Mouse (Mus musculus): ENCODE measurements around the gene Lrrtm1. TPM values are rescaled to one million over a fixed set of nuclear protein-coding genes. Genes with fewer than 3 reads are reported as not detected.

The Lrrtm1 gene
- polyA plus RNA-seq (2014; fragmentation: Nextera tagmentation; extraction: Ambion mirVana), result 48.6 and 48.9 TPM in 2 replicates

DNA sequence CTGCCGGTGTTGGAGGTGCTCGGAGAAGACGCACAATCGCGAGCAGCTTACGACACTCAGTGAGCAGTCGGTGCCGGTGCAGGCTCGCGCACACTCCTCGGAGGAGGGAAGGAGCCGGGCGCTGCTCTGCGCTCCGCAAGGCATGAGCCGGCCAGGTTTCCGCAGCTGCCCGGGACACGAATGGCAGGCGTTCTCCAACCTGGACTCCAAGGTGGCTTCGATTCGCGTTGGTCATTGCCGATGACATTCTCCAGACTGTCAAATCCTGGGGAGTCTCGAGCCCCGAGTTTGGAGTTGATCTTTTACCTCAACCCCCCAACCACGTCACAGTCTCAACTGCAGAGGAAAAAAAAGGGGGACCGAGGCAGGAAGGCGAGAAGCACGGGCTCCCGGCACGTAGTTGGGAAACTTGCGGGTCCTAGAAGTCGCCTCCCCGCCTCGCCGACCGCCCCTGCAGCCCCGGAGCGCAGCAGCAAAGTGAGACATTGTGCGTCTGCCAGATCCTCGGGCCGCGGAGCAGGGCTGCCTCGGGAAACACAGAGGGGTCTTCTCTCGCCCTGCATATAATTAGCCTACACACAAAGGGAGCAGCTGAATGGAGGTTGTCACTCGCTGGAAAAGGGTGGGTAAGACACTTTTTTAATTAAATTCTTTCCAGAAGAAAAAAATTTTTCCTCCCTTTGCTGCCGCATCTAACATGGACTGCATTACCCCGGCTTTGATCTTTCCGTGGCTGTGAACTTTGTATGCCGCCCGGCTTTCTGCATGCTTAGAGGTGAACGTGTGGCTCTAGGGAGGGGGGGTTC lies at the start of gene Lrrtm1:
Gene Lrrtm1 (plus strand): TSS at position 89 of the 806 bp plus-strand sequence.
- Histone ChIP-seq H3K36me3 (ENCODE audit: control insufficient read depth, insufficient read depth, low read length) (no peaks in the 10 kb centered on the region), H3K4me1 (ENCODE audit: control insufficient read depth, insufficient read depth, low read length) (peaks cover 9% of the 10 kb centered on the region; the same call in 1 of the 2 replicates), H3K27me3 (ENCODE audit: control insufficient read depth, insufficient read depth, low read length) (no peaks in the 10 kb centered on the region), H3K9ac (replicated peaks; ENCODE audit: low read depth, low read length) (peak within 1 kb of the TSS; percentile 76), H3K9me3 (ENCODE audit: control insufficient read depth, low read length) (no peaks in the 10 kb centered on the region), H3K4me3 (ENCODE audit: low read depth, low read length) (peak within 1 kb of the TSS; percentile 64), H3K27ac (ENCODE audit: low read depth, low read length) (peak within 1 kb of the TSS; percentile 90), H3K4me2 (ENCODE audit: low read depth, low read length) (peak within 1 kb of the TSS; percentile 57)
- WGBS, result under 1% methylated on average over 53 of the region's 53 CpGs
- ATAC-seq (ENCODE audit: low read depth), result peak; percentile 89

DNA sequence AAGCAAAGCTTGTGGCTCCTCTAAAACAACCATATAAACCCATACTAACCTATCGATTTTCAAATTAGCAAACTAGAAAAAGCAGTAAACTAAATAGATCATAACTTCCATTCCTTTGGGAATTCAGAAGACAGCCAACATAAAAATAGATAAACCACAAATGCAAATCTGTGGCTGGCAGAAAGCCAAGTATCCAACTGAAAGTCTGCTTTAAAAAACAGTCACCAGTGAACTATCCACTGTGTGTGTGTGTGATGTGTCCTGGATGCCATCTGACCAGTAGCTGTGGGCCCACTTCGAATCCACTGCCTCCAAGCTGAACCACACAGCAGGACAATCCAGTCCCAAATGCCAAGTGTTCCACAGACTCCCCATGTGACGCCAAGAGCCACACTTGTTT lies 45.8 kb upstream of the Lrrtm1 start:
- no peak for ATAC-seq (ENCODE audit: low read depth)
- 82% methylated on average over 3 of the region's 3 CpGs for WGBS
- no peak overlapping the region for H3K4me2 ChIP-seq (ENCODE audit: low read depth, low read length)
- no peak overlapping the region for H3K27ac ChIP-seq (ENCODE audit: low read depth, low read length)
- H3K9me3 ChIP-seq (ENCODE audit: control insufficient read depth, low read length), result no peaks in the 10 kb centered on the region
- no peaks in the 10 kb centered on the region for H3K4me1 ChIP-seq (ENCODE audit: control insufficient read depth, insufficient read depth, low read length)
- H3K4me3 ChIP-seq (ENCODE audit: low read depth, low read length), result no peak overlapping the region
- no peaks in the 10 kb centered on the region for H3K36me3 ChIP-seq (ENCODE audit: control insufficient read depth, insufficient read depth, low read length)
- H3K9ac ChIP-seq (replicated peaks; ENCODE audit: low read depth, low read length), result no peak overlapping the region
- no peaks in the 10 kb centered on the region for H3K27me3 ChIP-seq (ENCODE audit: control insufficient read depth, insufficient read depth, low read length)

- H3K4me2 ChIP-seq (ENCODE audit: low read depth, low read length), result no peak overlapping the region
- no peaks in the 10 kb centered on the region for H3K9me3 ChIP-seq (ENCODE audit: control insufficient read depth, low read length)
- H3K4me1 ChIP-seq (ENCODE audit: control insufficient read depth, insufficient read depth, low read length), result no peaks in the 10 kb centered on the region
- no peak overlapping the region for H3K4me3 ChIP-seq (ENCODE audit: low read depth, low read length)
- H3K27ac ChIP-seq (ENCODE audit: low read depth, low read length), result no peak overlapping the region
- WGBS, result 17% methylated on average over 2 of the region's 2 CpGs
- no peak overlapping the region for H3K9ac ChIP-seq (replicated peaks; ENCODE audit: low read depth, low read length)
- H3K27me3 ChIP-seq (ENCODE audit: control insufficient read depth, insufficient read depth, low read length), result no peaks in the 10 kb centered on the region
- ATAC-seq (ENCODE audit: low read depth), result no peak
- no peaks in the 10 kb centered on the region for H3K36me3 ChIP-seq (ENCODE audit: control insufficient read depth, insufficient read depth, low read length)
Measured at GRCm38 (mm10) chr6:77199375-77199774, 43.1 kb upstream of the Lrrtm1 start.

GRCm38 (mm10) chr6:77209183-77209582 lies 33.3 kb upstream of the Lrrtm1 start:
- Histone ChIP-seq H3K9ac (replicated peaks; ENCODE audit: low read depth, low read length) (no peak overlapping the region), H3K36me3 (ENCODE audit: control insufficient read depth, insufficient read depth, low read length) (no peaks in the 10 kb centered on the region), H3K4me1 (ENCODE audit: control insufficient read depth, insufficient read depth, low read length) (peaks cover 8% of the 10 kb centered on the region), H3K27me3 (ENCODE audit: control insufficient read depth, insufficient read depth, low read length) (no peaks in the 10 kb centered on the region), H3K27ac (ENCODE audit: low read depth, low read length) (no peak overlapping the region), H3K9me3 (ENCODE audit: control insufficient read depth, low read length) (no peaks in the 10 kb centered on the region), H3K4me2 (ENCODE audit: low read depth, low read length) (no peak overlapping the region), H3K4me3 (ENCODE audit: low read depth, low read length) (no peak overlapping the region)
- no peak for ATAC-seq (ENCODE audit: low read depth)
- WGBS, result 94% methylated on average over 1 of the region's 1 CpGs

DNA sequence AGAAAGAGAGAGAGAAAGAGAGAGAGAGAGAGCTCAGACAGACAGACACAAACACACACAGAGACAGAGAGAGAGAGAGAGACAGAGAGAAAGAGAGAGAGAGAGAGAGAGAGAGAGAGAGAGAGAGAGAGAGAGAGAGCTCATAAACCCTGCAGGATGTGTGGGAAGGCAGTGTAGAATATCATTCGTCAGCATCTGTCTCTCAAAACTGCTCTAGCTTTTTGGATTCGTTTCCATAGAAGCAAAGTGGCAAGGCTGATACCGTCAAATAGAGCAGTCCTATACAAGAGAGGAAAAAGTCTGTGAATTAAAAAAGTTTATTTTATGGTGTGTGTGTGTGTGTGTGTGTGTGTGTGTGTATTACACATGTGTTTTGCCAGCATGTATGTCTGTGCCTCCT lies 32.6 kb upstream of the Lrrtm1 start:
- H3K4me3 ChIP-seq (ENCODE audit: low read depth, low read length), result no peak overlapping the region
- H3K27me3 ChIP-seq (ENCODE audit: control insufficient read depth, insufficient read depth, low read length), result no peaks in the 10 kb centered on the region
- H3K4me2 ChIP-seq (ENCODE audit: low read depth, low read length), result no peak overlapping the region
- H3K4me1 ChIP-seq (ENCODE audit: control insufficient read depth, insufficient read depth, low read length), result peaks cover 8% of the 10 kb centered on the region
- no peak for ATAC-seq (ENCODE audit: low read depth)
- H3K9ac ChIP-seq (replicated peaks; ENCODE audit: low read depth, low read length), result no peak overlapping the region
- no peak overlapping the region for H3K27ac ChIP-seq (ENCODE audit: low read depth, low read length)
- no peaks in the 10 kb centered on the region for H3K9me3 ChIP-seq (ENCODE audit: control insufficient read depth, low read length)
- no peaks in the 10 kb centered on the region for H3K36me3 ChIP-seq (ENCODE audit: control insufficient read depth, insufficient read depth, low read length)
- 64% methylated on average over 3 of the region's 3 CpGs for WGBS

DNA sequence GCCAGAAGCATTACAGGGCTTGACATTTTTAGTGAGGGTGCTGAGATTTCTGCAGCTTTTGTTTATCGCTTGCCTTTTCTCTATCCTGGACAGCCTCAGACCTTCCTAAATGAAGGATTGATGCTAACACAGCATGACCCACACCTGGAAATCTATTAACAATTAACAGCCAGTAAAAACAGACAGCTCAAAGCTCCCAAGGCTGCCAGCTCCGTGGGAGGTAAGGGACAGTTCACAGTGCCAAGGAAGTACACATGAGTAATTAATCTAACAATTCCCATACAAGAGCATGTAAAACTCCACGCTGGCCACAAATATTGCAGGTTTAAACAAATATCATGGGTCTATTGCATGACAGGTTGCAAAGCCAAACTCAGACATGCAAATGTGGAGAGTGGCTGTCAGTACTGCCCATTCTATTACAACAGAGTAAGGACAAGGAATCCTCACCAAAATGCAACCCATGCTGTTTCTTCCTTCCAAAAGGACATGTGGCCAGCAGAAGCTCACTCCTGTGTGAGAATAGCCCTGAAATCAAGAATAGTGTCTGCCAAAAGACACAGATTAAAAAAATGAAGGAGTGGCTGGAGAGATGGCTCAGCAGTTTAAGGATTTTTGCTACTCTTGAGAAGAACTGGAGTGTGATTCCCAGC lies 28.6 kb upstream of the Lrrtm1 start:
- Histone ChIP-seq H3K4me2 (ENCODE audit: low read depth, low read length) (no peak overlapping the region), H3K4me3 (ENCODE audit: low read depth, low read length) (no peak overlapping the region), H3K27me3 (ENCODE audit: control insufficient read depth, insufficient read depth, low read length) (no peaks in the 10 kb centered on the region), H3K27ac (ENCODE audit: low read depth, low read length) (no peak overlapping the region), H3K9ac (replicated peaks; ENCODE audit: low read depth, low read length) (no peak overlapping the region), H3K36me3 (ENCODE audit: control insufficient read depth, insufficient read depth, low read length) (no peaks in the 10 kb centered on the region), H3K4me1 (ENCODE audit: control insufficient read depth, insufficient read depth, low read length) (peaks cover 11% of the 10 kb centered on the region), H3K9me3 (ENCODE audit: control insufficient read depth, low read length) (no peaks in the 10 kb centered on the region)
- 2% methylated on average over 3 of the region's 3 CpGs for WGBS
- ATAC-seq (ENCODE audit: low read depth), result peak; percentile 91

DNA sequence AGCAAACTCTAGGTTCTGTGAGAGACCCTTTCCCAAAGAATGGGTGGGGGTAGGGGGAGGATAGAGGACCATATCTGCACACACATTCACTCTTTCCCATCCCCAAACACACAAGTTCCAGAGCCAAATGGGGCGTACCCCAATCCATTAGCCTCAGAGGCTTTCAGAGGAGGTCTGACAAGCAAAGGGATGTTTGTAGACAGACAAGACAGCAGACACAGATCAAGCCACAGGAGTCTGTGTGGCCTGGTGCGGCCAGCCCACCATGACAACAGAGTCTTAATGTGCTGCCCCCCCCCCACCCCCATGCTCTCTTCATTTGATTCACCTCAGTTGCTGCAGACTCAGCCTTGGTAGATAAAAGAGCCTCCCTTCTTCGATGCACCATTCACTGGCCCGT lies 27.2 kb upstream of the Lrrtm1 start:
- Histone ChIP-seq H3K9ac (replicated peaks; ENCODE audit: low read depth, low read length) (no peak overlapping the region), H3K4me3 (ENCODE audit: low read depth, low read length) (no peak overlapping the region), H3K36me3 (ENCODE audit: control insufficient read depth, insufficient read depth, low read length) (no peaks in the 10 kb centered on the region), H3K27ac (ENCODE audit: low read depth, low read length) (no peak overlapping the region), H3K4me2 (ENCODE audit: low read depth, low read length) (no peak overlapping the region), H3K9me3 (ENCODE audit: control insufficient read depth, low read length) (no peaks in the 10 kb centered on the region), H3K4me1 (ENCODE audit: control insufficient read depth, insufficient read depth, low read length) (peaks cover 11% of the 10 kb centered on the region), H3K27me3 (ENCODE audit: control insufficient read depth, insufficient read depth, low read length) (no peaks in the 10 kb centered on the region)
- ATAC-seq (ENCODE audit: low read depth), result peak; percentile 57; the same call in 1 of the 2 replicates
- WGBS, result 31% methylated on average over 4 of the region's 4 CpGs

- Histone ChIP-seq H3K36me3 (ENCODE audit: control insufficient read depth, insufficient read depth, low read length) (no peaks in the 10 kb centered on the region), H3K27ac (ENCODE audit: low read depth, low read length) (no peak overlapping the region), H3K27me3 (ENCODE audit: control insufficient read depth, insufficient read depth, low read length) (no peaks in the 10 kb centered on the region), H3K9ac (replicated peaks; ENCODE audit: low read depth, low read length) (no peak overlapping the region), H3K4me2 (ENCODE audit: low read depth, low read length) (no peak overlapping the region), H3K4me1 (ENCODE audit: control insufficient read depth, insufficient read depth, low read length) (peaks cover 11% of the 10 kb centered on the region), H3K4me3 (ENCODE audit: low read depth, low read length) (no peak overlapping the region), H3K9me3 (ENCODE audit: control insufficient read depth, low read length) (no peaks in the 10 kb centered on the region)
- ATAC-seq (ENCODE audit: low read depth), result no peak
Measured at GRCm38 (mm10) chr6:77218875-77219274, 23.6 kb upstream of the Lrrtm1 start.

- no peak for ATAC-seq (ENCODE audit: low read depth)
- no peak overlapping the region for H3K4me2 ChIP-seq (ENCODE audit: low read depth, low read length)
- no peak overlapping the region for H3K27ac ChIP-seq (ENCODE audit: low read depth, low read length)
- WGBS, result 59% methylated on average over 4 of the region's 4 CpGs
- no peak overlapping the region for H3K9ac ChIP-seq (replicated peaks; ENCODE audit: low read depth, low read length)
- H3K4me1 ChIP-seq (ENCODE audit: control insufficient read depth, insufficient read depth, low read length), result 0 out of 2 replicates have a peak, but pooled peaks cover 5% of the 10 kb centered on the region
- no peaks in the 10 kb centered on the region for H3K9me3 ChIP-seq (ENCODE audit: control insufficient read depth, low read length)
- H3K36me3 ChIP-seq (ENCODE audit: control insufficient read depth, insufficient read depth, low read length), result no peaks in the 10 kb centered on the region
- H3K27me3 ChIP-seq (ENCODE audit: control insufficient read depth, insufficient read depth, low read length), result no peaks in the 10 kb centered on the region
- H3K4me3 ChIP-seq (ENCODE audit: low read depth, low read length), result no peak overlapping the region
Measured at GRCm38 (mm10) chr6:77220776-77221175, 21.7 kb upstream of the Lrrtm1 start.

All from neural tube, embryonic 14.5 days (tissue).